Mouse (Mus musculus) MEL (cell line): ENCODE data around the gene Olfr410.

Source experiments
- POLR2A ChIP-seq, 2 experiments: IDR thresholded peaks; 2 replicates each; pipeline ENCODE4 v1.6.1; 2011 to 2012; ENCODE audit warnings: low read length in 2 of 2, mild to moderate bottlenecking in 2 of 2, control low read depth in 1 of 2, improper control_type of control experiment in 1 of 2, low read depth in 1 of 2, moderate library complexity in 1 of 2; ENCODE audit not compliant: control insufficient read depth in 1 of 2, insufficient read depth in 1 of 2, poor library complexity in 1 of 2
- USF1 ChIP-seq: IDR thresholded peaks from 2 replicates; pipeline ENCODE4 v1.6.1; 2014; ENCODE audit warnings: low read depth, mild to moderate bottlenecking, inconsistent platforms, low read length, improper control_type of control experiment, moderate library complexity

- no peak for TF ChIP-seq USF1
- no peak for TF ChIP-seq POLR2A (IDR thresholded peaks at IDR 0.05; ENCODE audit: control insufficient read depth in 1 of 2, insufficient read depth in 1 of 2, low read depth in 1 of 2, low read length in 2 of 2, poor library complexity in 1 of 2)
Observed at GRCm38 (mm10) chr11:74371393-74372100, 33.7 kb upstream of the Olfr410 start.
